Mouse (Mus musculus) heart, embryonic 13.5 days (tissue): ENCODE results near the gene Hist1h1d. TPM values are rescaled to one million over a fixed set of nuclear protein-coding genes. Genes with fewer than 3 reads are reported as not detected.
"Not testable (repeated sequence)": the region's sequence is repeated elsewhere in the genome, so short reads cannot be mapped to it uniquely, and the experiment has no call there.

Experiments used
- ATAC-seq: fragments of 200-750 bp; cut with Nextera tagmentation; 2 replicates; pipeline ENCODE4 v1.8.0; 2017; ENCODE audit warnings: moderate TSS enrichment; ENCODE audit not compliant: insufficient number of reproducible peaks, low FRiP score, low TSS enrichment; ENCODE audit errors: extremely low read depth
- H3K27ac ChIP-seq: fragments of 300-500 bp; sonication (generic); replicated peaks from 2 replicates; pipeline ENCODE4 v1.5.1; 2015; ENCODE audit warnings: moderate library complexity, mild to moderate bottlenecking, inconsistent platforms
- H3K27me3 ChIP-seq: fragments of 300-500 bp; sonication (generic); replicated peaks from 2 replicates; pipeline ENCODE4 v1.6.1; 2015; ENCODE audit warnings: mild to moderate bottlenecking, inconsistent platforms
- H3K36me3 ChIP-seq: fragments of 300-500 bp; sonication (generic); 2 replicates; pipeline ENCODE4 v1.6.1; 2015; ENCODE audit warnings: mild to moderate bottlenecking, inconsistent platforms
- H3K4me1 ChIP-seq: fragments of 300-500 bp; sonication (generic); 2 replicates; pipeline ENCODE4 v1.6.1; 2015; ENCODE audit warnings: inconsistent platforms
- H3K4me2 ChIP-seq: fragments of 300-500 bp; sonication (generic); 2 replicates; pipeline ENCODE4 v1.6.1; 2015; ENCODE audit warnings: inconsistent platforms, mild to moderate bottlenecking, moderate library complexity
- H3K4me3 ChIP-seq: fragments of 300-500 bp; sonication (generic); 2 replicates; pipeline ENCODE4 v1.5.1; 2015; ENCODE audit warnings: moderate library complexity, mild to moderate bottlenecking, inconsistent platforms
- H3K9ac ChIP-seq: fragments of 300-500 bp; sonication (generic); 2 replicates; pipeline ENCODE4 v1.6.1; 2015; ENCODE audit warnings: inconsistent platforms, mild to moderate bottlenecking, moderate library complexity
- H3K9me3 ChIP-seq: fragments of 300-500 bp; sonication (generic); 2 replicates; pipeline ENCODE4 v1.6.1; 2016; ENCODE audit warnings: inconsistent platforms
- WGBS: fragments of 180-500 bp; shearing (Covaris S2); methylation state at CpG from one replicate; pipeline ENCODE4 v1.1.7; 2015; ENCODE audit warnings: mixed read lengths; 5-methylcytosine and 5-hydroxymethylcytosine counted together
- polyA plus RNA-seq: library from polyadenylated mRNA; unstranded; fragments of >200 nt; fragmentation: Nextera tagmentation; extraction: Ambion mirVana; gene quantifications from 2 replicates; pipeline ENCODE4 v1.2.1, GENCODE M21; 2015

Hist1h1d gene
- polyA plus RNA-seq, 1 experiment from 2014 or later: 0.23 TPM

- H3K27me3 ChIP-seq: no peaks in the 10 kb centered on the region
- 22% methylated on average over 7 of the region's 7 CpGs for WGBS
Measured at GRCm38 (mm10) chr13:23576351-23576881, 23.4 kb downstream of the Hist1h1d start.

GRCm38 (mm10) chr13:23576906-23577639 lies 24.0 kb downstream of the Hist1h1d start:
- H3K27ac ChIP-seq: peak overlapping the region; percentile 73
- H3K9ac ChIP-seq: peak overlapping the region; percentile 87
- 60% methylated on average over 6 of the region's 6 CpGs for WGBS
- no peak for ATAC-seq
- no peaks in the 10 kb centered on the region for H3K36me3 ChIP-seq
- H3K4me2 ChIP-seq: peak overlapping the region; percentile 80
- H3K27me3 ChIP-seq: no peaks in the 10 kb centered on the region
- peak overlapping the region; percentile 57 for H3K4me3 ChIP-seq
- no peaks in the 10 kb centered on the region for H3K9me3 ChIP-seq
- H3K4me1 ChIP-seq: peaks cover 42% of the 10 kb centered on the region

More at GRCm38 (mm10) chr13:23576351-23576881, 23.4 kb downstream of the Hist1h1d start:
- peaks cover 41% of the 10 kb centered on the region for H3K4me1 ChIP-seq
- peak overlapping the region; percentile 57 for H3K4me3 ChIP-seq
- H3K9me3 ChIP-seq: no peaks in the 10 kb centered on the region
- H3K4me2 ChIP-seq: peak overlapping the region; percentile 80
- peak overlapping the region; percentile 87 for H3K9ac ChIP-seq
- no peaks in the 10 kb centered on the region for H3K36me3 ChIP-seq
- peak overlapping the region; percentile 73 for H3K27ac ChIP-seq
- ATAC-seq: no peak

- Histone ChIP-seq H3K9ac (no peak overlapping the region), H3K4me1 (peaks cover 42% of the 10 kb centered on the region), H3K4me2 (no peak overlapping the region), H3K9me3 (no peaks in the 10 kb centered on the region), H3K27me3 (no peaks in the 10 kb centered on the region), H3K27ac (no peak overlapping the region), H3K4me3 (no peak overlapping the region), H3K36me3 (no peaks in the 10 kb centered on the region)
- no peak for ATAC-seq
- WGBS: 98% methylated on average over 1 of the region's 1 CpGs
Measured at GRCm38 (mm10) chr13:23577835-23578234, 24.8 kb downstream of the Hist1h1d start.

- WGBS: under 1% methylated on average over 43 of the region's 43 CpGs
- peak within 1 kb of the TSS; percentile 62 for H3K4me3 ChIP-seq
- H3K4me2 ChIP-seq: peak within 1 kb of the TSS; percentile 94
- no peaks in the 10 kb centered on the region for H3K36me3 ChIP-seq
- ATAC-seq: peak; percentile 75; the same call in 1 of the 2 replicates
- no peaks in the 10 kb centered on the region for H3K9me3 ChIP-seq
- peak within 1 kb of the TSS; percentile 86 for H3K27ac ChIP-seq
- no peaks in the 10 kb centered on the region for H3K27me3 ChIP-seq
- peaks cover 44% of the 10 kb centered on the region for H3K4me1 ChIP-seq
- H3K9ac ChIP-seq: peak within 1 kb of the TSS; percentile 89
Measured at GRCm38 (mm10) chr13:23581408-23582218, 28.6 kb downstream of the Hist1h1d start, which contains the start of gene Hist1h4d. Gene Hist1h4d, plus strand, starts transcription at chr13:23581598.

GRCm38 (mm10) chr13:23582219-23583056 lies 29.4 kb downstream of the Hist1h1d start:
- Histone ChIP-seq H3K27ac (peak overlapping the region; percentile 86), H3K9ac (peak overlapping the region; percentile 89), H3K4me2 (peak overlapping the region; percentile 94), H3K36me3 (no peaks in the 10 kb centered on the region), H3K9me3 (no peaks in the 10 kb centered on the region), H3K4me3 (peak overlapping the region; percentile 62), H3K27me3 (no peaks in the 10 kb centered on the region), H3K4me1 (peaks cover 42% of the 10 kb centered on the region)
- no peak for ATAC-seq
- 15% methylated on average over 6 of the region's 6 CpGs for WGBS

GRCm38 (mm10) chr13:23583387-23584068 lies 30.5 kb downstream of the Hist1h1d start:
- ATAC-seq: no peak
- Histone ChIP-seq H3K4me1 (peaks cover 42% of the 10 kb centered on the region), H3K4me2 (peak overlapping the region; percentile 94; the same call in 1 of the 2 replicates), H3K4me3 (no peak overlapping the region), H3K9ac (no peak overlapping the region), H3K9me3 (no peaks in the 10 kb centered on the region), H3K36me3 (no peaks in the 10 kb centered on the region), H3K27ac (peak overlapping the region; percentile 86), H3K27me3 (no peaks in the 10 kb centered on the region)

GRCm38 (mm10) chr13:23584331-23584730 lies 31.3 kb downstream of the Hist1h1d start:
- Histone ChIP-seq H3K9ac (peak overlapping the region; percentile 90), H3K27ac (peak overlapping the region; percentile 95), H3K36me3 (no peaks in the 10 kb centered on the region), H3K4me3 (peak overlapping the region; percentile 52), H3K27me3 (no peaks in the 10 kb centered on the region), H3K4me1 (peaks cover 42% of the 10 kb centered on the region), H3K4me2 (peak overlapping the region; percentile 80), H3K9me3 (no peaks in the 10 kb centered on the region)
- no peak for ATAC-seq

GRCm38 (mm10) chr13:23585029-23585441 lies 32.0 kb downstream of the Hist1h1d start:
- H3K27me3 ChIP-seq: no peaks in the 10 kb centered on the region
- H3K4me3 ChIP-seq: peak overlapping the region; percentile 52
- no peak for ATAC-seq
- under 1% methylated on average over 21 of the region's 21 CpGs for WGBS
- H3K36me3 ChIP-seq: no peaks in the 10 kb centered on the region
- H3K27ac ChIP-seq: peak overlapping the region; percentile 95
- peak overlapping the region; percentile 90 for H3K9ac ChIP-seq
- H3K9me3 ChIP-seq: no peaks in the 10 kb centered on the region
- peaks cover 42% of the 10 kb centered on the region for H3K4me1 ChIP-seq
- H3K4me2 ChIP-seq: peak overlapping the region; percentile 80

- Histone ChIP-seq H3K4me1 (peaks cover 42% of the 10 kb centered on the region), H3K4me2 (peak overlapping the region; percentile 80), H3K4me3 (peak overlapping the region; percentile 52), H3K9ac (peak overlapping the region; percentile 90), H3K27ac (peak overlapping the region; percentile 95)
- H3K9me3 ChIP-seq, H3K27me3 ChIP-seq, H3K36me3 ChIP-seq: not testable (repeated sequence)
- ATAC-seq: peak; percentile 79
- WGBS: 0% methylated on average over 27 of the region's 36 CpGs
Measured at GRCm38 (mm10) chr13:23585442-23586098, 32.5 kb downstream of the Hist1h1d start.
